Mouse (Mus musculus) layer of hippocampus, adult 11-12 months (tissue): Measurements from ENCODE around the gene Rnf169.

Experiments used
- DNase-seq: peaks from one replicate; pipeline ENCODE4 v3.0.0; 2022; ENCODE audit warnings: low spot score

Gene Rnf169

GRCm38 (mm10) chr7:99893967-99894366, 86.3 kb downstream of the Rnf169 start:
- no peak for DNase-seq

- DNase-seq = no peak
Measured at GRCm38 (mm10) chr7:99892351-99892750, 87.9 kb downstream of the Rnf169 start.

- DNase-seq = peak; percentile 40
Measured at GRCm38 (mm10) chr7:99891471-99891870, 88.8 kb downstream of the Rnf169 start.

GRCm38 (mm10) chr7:99890168-99890755, 90.0 kb downstream of the Rnf169 start:
- DNase-seq = no peak

GRCm38 (mm10) chr7:99889175-99889880, 90.9 kb downstream of the Rnf169 start:
- no peak for DNase-seq

- DNase-seq = no peak
Measured at GRCm38 (mm10) chr7:99887743-99888142, 92.5 kb downstream of the Rnf169 start.

DNA sequence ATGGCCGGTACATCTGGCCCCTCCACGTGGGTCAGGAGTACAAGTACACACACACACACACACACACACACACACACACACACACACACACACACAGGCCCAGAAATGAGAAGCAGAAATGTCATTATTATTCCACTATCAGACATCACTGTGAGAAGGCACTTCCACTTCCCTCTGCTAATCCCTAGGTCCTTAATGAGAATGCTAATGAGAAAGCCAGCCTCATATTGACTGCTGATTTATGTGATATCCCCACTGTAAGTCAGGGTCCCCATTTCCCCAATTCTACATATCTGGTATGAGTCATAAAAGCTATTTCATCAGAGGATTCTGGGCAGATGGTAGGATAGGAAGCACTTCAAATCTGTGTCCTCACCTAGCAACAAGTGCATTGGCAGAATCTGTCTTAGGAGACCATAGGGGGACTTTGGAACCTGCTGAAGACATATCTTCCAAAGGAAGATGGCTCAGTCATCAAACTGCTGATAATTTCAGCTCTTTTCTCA, 93.0 kb downstream of the Rnf169 start:
- no peak for DNase-seq

DNA sequence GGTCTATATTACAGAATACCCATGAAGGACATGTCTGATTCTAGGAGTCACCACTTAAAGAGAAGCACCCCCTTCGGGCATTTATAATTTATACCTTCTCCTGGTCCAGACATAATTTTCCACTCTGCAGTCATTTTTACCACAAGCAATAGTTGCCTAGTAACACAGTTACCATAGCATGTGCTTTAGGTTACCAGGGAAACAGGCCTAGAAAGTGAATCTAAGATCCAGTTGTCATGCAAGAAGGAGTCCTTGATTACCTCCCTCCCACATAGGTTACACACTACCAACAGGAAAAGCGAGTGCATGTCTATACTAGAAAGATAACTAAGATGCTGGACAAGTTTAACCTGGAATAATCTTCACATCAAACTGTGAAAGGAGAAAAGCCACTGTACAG, 102.0 kb downstream of the Rnf169 start:
- DNase-seq = no peak

GRCm38 (mm10) chr7:99876345-99876744, 103.9 kb downstream of the Rnf169 start:
- peak; percentile 94 for DNase-seq

- no peak for DNase-seq
Measured at GRCm38 (mm10) chr7:99875891-99876290, 104.4 kb downstream of the Rnf169 start.

DNA sequence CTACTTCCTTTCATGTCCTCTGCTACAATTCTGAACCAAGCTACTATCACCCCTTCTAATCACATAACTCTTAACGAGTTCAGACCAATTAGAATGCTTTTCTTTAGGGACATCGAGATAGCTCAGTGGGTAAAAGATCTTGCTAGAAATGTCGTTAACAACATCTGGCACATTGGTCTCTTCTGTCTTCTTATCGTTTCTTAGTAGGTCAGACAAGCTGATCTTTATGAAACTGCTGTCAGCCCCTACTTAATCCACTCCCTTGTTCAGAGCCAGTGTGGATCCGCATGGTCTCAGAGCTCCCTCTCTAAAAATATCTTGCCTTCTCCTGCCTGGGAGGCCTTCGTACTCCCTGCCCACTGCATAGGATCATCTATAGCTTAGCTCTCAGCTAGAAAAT, 106.3 kb downstream of the Rnf169 start:
- DNase-seq = no peak
